In genomic region chr6:95575531-95575930, GRCm38 (mm10) we compare ENCODE assay signal across 18 mouse cellular contexts.
A peak's percentile ranks its signal among the peaks of the same experiment; 100 is the strongest.
DNase-seq lines count a peak whose midpoint lies in the region; ATAC-seq and TF ChIP-seq lines count a peak whose summit lies in the region.
"Had no signal": no experiment of that assay in that cellular context is flagged by ENCODE, and none has a peak within 500 bp of the region (broad histone marks: within the 10 kb centered on the region; RNA-seq: fewer than 3 reads in every experiment).

No protein-coding gene starts in this region.

- H3K9me3 ChIP-seq in hindbrain, embryonic 12.5 days (replicated peaks), result no peaks in the 10 kb centered on the region
- H3K9me3 ChIP-seq in hindbrain, postnatal 0 days (ENCODE audit: low read length), result no peaks in the 10 kb centered on the region
- H3K9me3 ChIP-seq in embryonic facial prominence, embryonic 11.5 days (replicated peaks; ENCODE audit: control insufficient read depth, low read length), result no peaks in the 10 kb centered on the region
- no peaks in the 10 kb centered on the region for H3K9me3 ChIP-seq in neural tube, embryonic 11.5 days (ENCODE audit: control insufficient read depth, low read length)
- H3K9me3 ChIP-seq: neural tube, embryonic 13.5 days; stomach, embryonic 15.5 days had no signal

- no peak for DNase-seq in hindbrain, postnatal 0 days (ENCODE audit: low spot score)
- DNase-seq in brain, embryonic 14.5 days (ENCODE audit: low read depth), result peak; percentile 65
- peak; percentile 72 for DNase-seq in embryonic facial prominence, embryonic 11.5 days (ENCODE audit: low spot score)
- peak; percentile 38 for DNase-seq in neural tube, embryonic 11.5 days (ENCODE audit: low spot score)
- DNase-seq in kidney, postnatal 4 days, result no peak
- DNase-seq in frontal cortex, postnatal 10 days (ENCODE audit: low spot score in 2 of 2), result no peak
- DNase-seq: cerebellum, adult 2 months; gastrocnemius, postnatal 14 days; heart, postnatal 36 days; liver; lung, adult 2 months; thymus, postnatal 25 days had no signal

- no peak for TF ChIP-seq CTCF in hindbrain, postnatal 0 days (IDR thresholded peaks at IDR 0.05; ENCODE audit: low read depth)
- TF ChIP-seq CTCF in brain, embryonic 14.5 days (IDR thresholded peaks at IDR 0.05; ENCODE audit: borderline replicate concordance, extremely low read depth, insufficient read depth, insufficient read length), result no peak

- H3K27ac ChIP-seq in hindbrain, embryonic 12.5 days, result peak overlapping the region; percentile 4; the same call in 1 of the 2 replicates
- H3K27ac ChIP-seq in hindbrain, postnatal 0 days, result no peak overlapping the region
- H3K27ac ChIP-seq in embryonic facial prominence, embryonic 11.5 days (replicated peaks; ENCODE audit: low read depth, low read length), result no peak overlapping the region
- no peak overlapping the region for H3K27ac ChIP-seq in neural tube, embryonic 11.5 days (ENCODE audit: low read depth, low read length)
- H3K27ac ChIP-seq: macrophage; stomach, embryonic 15.5 days had no signal

- no peak for ATAC-seq in hindbrain, embryonic 12.5 days (ENCODE audit: low FRiP score)
- no peak for ATAC-seq in hindbrain, postnatal 0 days
- no peak for ATAC-seq in embryonic facial prominence, embryonic 11.5 days (replicated peaks; ENCODE audit: insufficient number of reproducible peaks, low FRiP score, low TSS enrichment, low read depth)
- no peak for ATAC-seq in neural tube, embryonic 11.5 days (ENCODE audit: insufficient read depth, low FRiP score, low TSS enrichment)

- H3K36me3 ChIP-seq in hindbrain, embryonic 12.5 days, result no peaks in the 10 kb centered on the region
- no peaks in the 10 kb centered on the region for H3K36me3 ChIP-seq in hindbrain, postnatal 0 days (ENCODE audit: insufficient read depth, low read length)
- H3K36me3 ChIP-seq in embryonic facial prominence, embryonic 11.5 days (replicated peaks; ENCODE audit: control insufficient read depth, insufficient read depth, low read depth, low read length), result no peaks in the 10 kb centered on the region
- H3K36me3 ChIP-seq in neural tube, embryonic 11.5 days (ENCODE audit: control insufficient read depth, insufficient read depth, low read length), result no peaks in the 10 kb centered on the region
- H3K36me3 ChIP-seq: neural tube, embryonic 13.5 days; stomach, embryonic 15.5 days had no signal

- H3K27me3 ChIP-seq in hindbrain, embryonic 12.5 days, result no peaks in the 10 kb centered on the region
- no peaks in the 10 kb centered on the region for H3K27me3 ChIP-seq in hindbrain, postnatal 0 days (ENCODE audit: insufficient read depth, low read length)
- no peaks in the 10 kb centered on the region for H3K27me3 ChIP-seq in embryonic facial prominence, embryonic 11.5 days (ENCODE audit: control insufficient read depth, insufficient read depth, low read length)
- no peaks in the 10 kb centered on the region for H3K27me3 ChIP-seq in neural tube, embryonic 11.5 days (ENCODE audit: control insufficient read depth, insufficient read depth, low read length)
- H3K27me3 ChIP-seq: stomach, embryonic 15.5 days had no signal

- no peak for TF ChIP-seq POLR2A in brain, embryonic 14.5 days (IDR thresholded peaks at IDR 0.05; ENCODE audit: borderline replicate concordance, extremely low read depth, insufficient read depth, insufficient read length, poor library complexity, severe bottlenecking)

- no peak overlapping the region for H3K4me3 ChIP-seq in hindbrain, embryonic 12.5 days
- H3K4me3 ChIP-seq in hindbrain, postnatal 0 days (ENCODE audit: low read length), result no peak overlapping the region
- H3K4me3 ChIP-seq in embryonic facial prominence, embryonic 11.5 days (ENCODE audit: low read depth, low read length), result no peak overlapping the region
- no peak overlapping the region for H3K4me3 ChIP-seq in neural tube, embryonic 11.5 days (ENCODE audit: low read depth, low read length)
- H3K4me3 ChIP-seq: erythroblast, embryonic 14.5 days; neural tube, embryonic 13.5 days; stomach, embryonic 15.5 days had no signal

- no peak overlapping the region for H3K4me2 ChIP-seq in hindbrain, embryonic 12.5 days (replicated peaks)
- H3K4me2 ChIP-seq in hindbrain, postnatal 0 days (ENCODE audit: low read depth, low read length), result no peak overlapping the region
- no peak overlapping the region for H3K4me2 ChIP-seq in embryonic facial prominence, embryonic 11.5 days (ENCODE audit: low read depth, low read length)
- no peak overlapping the region for H3K4me2 ChIP-seq in neural tube, embryonic 11.5 days (ENCODE audit: low read depth)
- H3K4me2 ChIP-seq: heart, embryonic 11.5 days; neural tube, embryonic 13.5 days; stomach, embryonic 15.5 days had no signal

- H3K9ac ChIP-seq in hindbrain, embryonic 12.5 days, result no peak overlapping the region
- no peak overlapping the region for H3K9ac ChIP-seq in hindbrain, postnatal 0 days (replicated peaks; ENCODE audit: low read length)
- H3K9ac ChIP-seq in embryonic facial prominence, embryonic 11.5 days (replicated peaks; ENCODE audit: low read length), result no peak overlapping the region
- no peak overlapping the region for H3K9ac ChIP-seq in neural tube, embryonic 11.5 days (ENCODE audit: low read length)
- H3K9ac ChIP-seq: neural tube, embryonic 13.5 days; stomach, embryonic 15.5 days had no signal

- 37% methylated on average over 4 of the region's 4 CpGs for WGBS in hindbrain, embryonic 12.5 days
- WGBS in hindbrain, postnatal 0 days, result 40% methylated on average over 4 of the region's 4 CpGs
- 15% methylated on average over 4 of the region's 4 CpGs for WGBS in embryonic facial prominence, embryonic 11.5 days
- WGBS in neural tube, embryonic 11.5 days, result 21% methylated on average over 4 of the region's 4 CpGs

- peaks cover 26% of the 10 kb centered on the region for H3K4me1 ChIP-seq in hindbrain, embryonic 12.5 days
- peaks cover 6% of the 10 kb centered on the region; the same call in 1 of the 2 replicates for H3K4me1 ChIP-seq in hindbrain, postnatal 0 days (ENCODE audit: insufficient read depth, low read length)
- no peaks in the 10 kb centered on the region for H3K4me1 ChIP-seq in embryonic facial prominence, embryonic 11.5 days (ENCODE audit: control insufficient read depth, insufficient read depth, low read length)
- 0 out of 2 replicates have a peak, but pooled peaks cover 5% of the 10 kb centered on the region for H3K4me1 ChIP-seq in neural tube, embryonic 11.5 days (ENCODE audit: control insufficient read depth, insufficient read depth, low read length)
- H3K4me1 ChIP-seq: stomach, embryonic 15.5 days had no signal

Comparison
In these comparisons a context has a peak if more than half of its experiments do, and no peak if none do; other contexts are left out.
1. DNase-seq: peak in brain, embryonic 14.5 days (single experiment), embryonic facial prominence, embryonic 11.5 days (single experiment) and neural tube, embryonic 11.5 days (single experiment); none in hindbrain, postnatal 0 days (single experiment), kidney, postnatal 4 days (0 of 2) and frontal cortex, postnatal 10 days (0 of 2).